Mouse (Mus musculus): ENCODE measurements around the gene P3h3.

DNA sequence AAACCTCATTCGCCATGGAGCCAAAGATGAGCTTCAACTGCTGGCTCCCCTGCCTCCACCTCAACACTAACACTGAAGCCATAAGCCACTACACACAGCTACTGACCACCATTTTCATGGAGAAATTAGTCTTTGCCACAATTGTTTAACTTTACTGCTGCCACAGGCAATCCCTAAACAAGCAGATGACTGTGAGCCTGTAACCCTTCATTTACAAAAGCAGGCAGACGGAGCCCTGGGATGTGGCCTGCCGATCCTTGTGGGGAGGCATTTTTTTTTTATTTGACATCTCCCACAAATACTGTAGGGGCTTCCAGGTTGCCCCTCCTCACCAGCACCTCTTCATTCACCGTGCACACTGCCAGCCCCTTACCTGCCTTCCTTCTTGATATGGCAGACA, 40.9 kb downstream of the P3h3 start:
- TF ChIP-seq CTCF (conservative IDR thresholded peaks at IDR 0.05; ENCODE audit: low read length) (no peak), POU5F1 (IDR thresholded peaks at IDR 0.05; ENCODE audit: borderline replicate concordance, low read length) (no peak), NANOG (IDR thresholded peaks at IDR 0.05; ENCODE audit: borderline replicate concordance, low read length) (no peak)
